Mouse (Mus musculus) C2C12 (cell line): ENCODE measurements at regions not wholly inside any gene's neighbourhood (a gene's known extent, or its start where the extent isn't known, plus 50 kb on each side); places are given as distances from the start of the nearest gene placed in this dataset.

Experiments used
- H3K27me3 ChIP-seq: one replicate; pipeline ENCODE4 v1.6.1; 2011; ENCODE audit not compliant: control insufficient read depth, insufficient read depth, insufficient read length
- H3K36me3 ChIP-seq: one replicate; pipeline ENCODE4 v1.6.1; 2011; ENCODE audit not compliant: control insufficient read depth, insufficient read depth
- H3K4me3 ChIP-seq: one replicate; pipeline ENCODE4 v1.5.1; 2011; ENCODE audit warnings: mild to moderate bottlenecking, control low read depth; ENCODE audit not compliant: poor library complexity, insufficient read depth, severe bottlenecking
- H3K79me2 ChIP-seq: one replicate; pipeline ENCODE4 v1.6.1; 2011; ENCODE audit not compliant: control insufficient read depth, insufficient read depth
- H3K79me3 ChIP-seq: one replicate; pipeline ENCODE4 v1.6.1; 2011; ENCODE audit warnings: low read depth, control low read depth
- H3ac ChIP-seq: one replicate; pipeline ENCODE3; 2011; ENCODE audit warnings: low read depth; ENCODE audit not compliant: control insufficient read depth, insufficient read length
- MYOD1 ChIP-seq: IDR thresholded peaks from one replicate; pipeline ENCODE4 v1.6.1; 2011; ENCODE audit warnings: low read depth; ENCODE audit not compliant: control insufficient read depth, insufficient read length
- MYOG ChIP-seq: IDR thresholded peaks from one replicate; pipeline ENCODE4 v1.6.1; 2011; ENCODE audit not compliant: control insufficient read depth, insufficient read length; ENCODE audit errors: extremely low read depth

DNA sequence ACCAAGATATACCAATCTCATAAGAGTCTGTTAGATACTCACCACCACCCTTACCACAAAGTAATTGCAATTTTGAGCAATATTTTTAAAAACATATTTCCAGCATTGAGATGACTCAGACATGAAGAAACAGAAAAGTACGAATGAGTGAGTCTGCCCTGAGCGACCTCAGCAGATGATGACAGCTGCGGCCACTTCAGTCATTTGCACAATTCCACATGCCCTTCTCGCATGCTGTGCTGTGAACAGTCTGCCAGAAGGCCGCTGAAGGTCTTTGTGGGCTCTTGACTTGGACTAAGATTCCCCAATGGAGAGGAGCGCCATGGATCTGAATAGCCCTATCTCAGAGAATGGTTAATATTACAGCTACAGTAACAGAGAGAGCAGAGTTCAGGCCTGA, 575.3 kb downstream of the Synb start:
- Histone ChIP-seq H3K36me3 (no peaks in the 10 kb centered on the region), H3K79me3 (no peaks in the 10 kb centered on the region), H3K79me2 (no peaks in the 10 kb centered on the region), H3K27me3 (no peaks in the 10 kb centered on the region), H3ac (no peak overlapping the region), H3K4me3 (no peak overlapping the region)
- peak; percentile 57 for TF ChIP-seq MYOD1
- TF ChIP-seq MYOG: no peak
